Mouse (Mus musculus): ENCODE data around the gene Exosc7. TPM values are rescaled to one million over a fixed set of nuclear protein-coding genes. Genes with fewer than 3 reads are reported as not detected.
A peak's percentile ranks its signal among the peaks of the same experiment; 100 is the strongest.

The Exosc7 gene
- polyA plus RNA-seq, 1 experiment from 2014 or later: 52.1 TPM

- H3K36me3 ChIP-seq (replicated peaks; ENCODE audit: insufficient read depth, low read length): no peaks in the 10 kb centered on the region
- TF ChIP-seq CTCF (IDR thresholded peaks at IDR 0.05; ENCODE audit: low read depth) (peak; percentile 69), EP300 (IDR thresholded peaks at IDR 0.05; ENCODE audit: low read depth) (no peak)
- DNase-seq: peak; percentile 33
- H3K9ac ChIP-seq (replicated peaks): no peak overlapping the region
- no peak for ATAC-seq
- H3K27ac ChIP-seq (ENCODE audit: low read depth): no peak overlapping the region
- no peaks in the 10 kb centered on the region for H3K27me3 ChIP-seq (ENCODE audit: insufficient read depth, low read length)
- H3K4me3 ChIP-seq (ENCODE audit: low read depth, low read length): no peak overlapping the region
- no peaks in the 10 kb centered on the region for H3K9me3 ChIP-seq (ENCODE audit: low read length)
- WGBS (ENCODE audit: insufficient replicate concordance): 50% methylated on average over 8 of the region's 8 CpGs
- H3K4me2 ChIP-seq (ENCODE audit: low read depth, low read length): no peak overlapping the region
- no peaks in the 10 kb centered on the region for H3K4me1 ChIP-seq (ENCODE audit: insufficient read depth)
Measured at GRCm38 (mm10) chr9:123158125-123158836, 45.3 kb downstream of the Exosc7 start.

- DNase-seq (peak; percentile 79), ATAC-seq (peak; percentile 73; the same call in 1 of the 2 replicates)
- H3K9me3 ChIP-seq (ENCODE audit: low read length): no peaks in the 10 kb centered on the region
- no peak overlapping the region for H3K4me3 ChIP-seq (ENCODE audit: low read depth, low read length)
- TF ChIP-seq CTCF (IDR thresholded peaks at IDR 0.05; ENCODE audit: low read depth) (peak; percentile 93), EP300 (IDR thresholded peaks at IDR 0.05; ENCODE audit: low read depth) (no peak)
- H3K4me1 ChIP-seq (ENCODE audit: insufficient read depth): no peaks in the 10 kb centered on the region
- no peak overlapping the region for H3K4me2 ChIP-seq (ENCODE audit: low read depth, low read length)
- 49% methylated on average over 7 of the region's 7 CpGs for WGBS (ENCODE audit: insufficient replicate concordance)
- H3K27me3 ChIP-seq (ENCODE audit: insufficient read depth, low read length): no peaks in the 10 kb centered on the region
- no peak overlapping the region for H3K9ac ChIP-seq (replicated peaks)
- no peak overlapping the region for H3K27ac ChIP-seq (ENCODE audit: low read depth)
- H3K36me3 ChIP-seq (replicated peaks; ENCODE audit: insufficient read depth, low read length): no peaks in the 10 kb centered on the region
Measured at GRCm38 (mm10) chr9:123159330-123159729, 46.3 kb downstream of the Exosc7 start.

GRCm38 (mm10) chr9:123161792-123162191 lies 48.8 kb downstream of the Exosc7 start:
- 53% methylated on average over 2 of the region's 2 CpGs for WGBS (ENCODE audit: insufficient replicate concordance)

GRCm38 (mm10) chr9:123162985-123163694 lies 50.1 kb downstream of the Exosc7 start:
- 81% methylated on average over 4 of the region's 4 CpGs for WGBS (ENCODE audit: insufficient replicate concordance)

More at GRCm38 (mm10) chr9:123161792-123162191, 48.8 kb downstream of the Exosc7 start:
- no peak overlapping the region for H3K4me3 ChIP-seq (ENCODE audit: low read depth, low read length)
- no peak overlapping the region for H3K9ac ChIP-seq (replicated peaks)
- no peak overlapping the region for H3K27ac ChIP-seq (ENCODE audit: low read depth)
- no peak overlapping the region for H3K4me2 ChIP-seq (ENCODE audit: low read depth, low read length)
- no peaks in the 10 kb centered on the region for H3K36me3 ChIP-seq (replicated peaks; ENCODE audit: insufficient read depth, low read length)
- H3K27me3 ChIP-seq (ENCODE audit: insufficient read depth, low read length): no peaks in the 10 kb centered on the region
- DNase-seq: no peak
- H3K9me3 ChIP-seq (ENCODE audit: low read length): no peaks in the 10 kb centered on the region
- ATAC-seq: no peak
- H3K4me1 ChIP-seq (ENCODE audit: insufficient read depth): no peaks in the 10 kb centered on the region
- no peak for TF ChIP-seq CTCF (IDR thresholded peaks at IDR 0.05; ENCODE audit: low read depth)
- TF ChIP-seq EP300 (IDR thresholded peaks at IDR 0.05; ENCODE audit: low read depth): no peak

GRCm38 (mm10) chr9:123165781-123166443 lies 52.9 kb downstream of the Exosc7 start:
- Histone ChIP-seq H3K9ac (replicated peaks) (no peak overlapping the region), H3K4me3 (ENCODE audit: low read depth, low read length) (no peak overlapping the region), H3K27ac (ENCODE audit: low read depth) (no peak overlapping the region), H3K4me2 (ENCODE audit: low read depth, low read length) (no peak overlapping the region), H3K27me3 (ENCODE audit: insufficient read depth, low read length) (no peaks in the 10 kb centered on the region), H3K9me3 (ENCODE audit: low read length) (no peaks in the 10 kb centered on the region), H3K4me1 (ENCODE audit: insufficient read depth) (no peaks in the 10 kb centered on the region), H3K36me3 (replicated peaks; ENCODE audit: insufficient read depth, low read length) (no peaks in the 10 kb centered on the region)
- 76% methylated on average over 3 of the region's 3 CpGs for WGBS (ENCODE audit: insufficient replicate concordance)
- TF ChIP-seq EP300 (IDR thresholded peaks at IDR 0.05; ENCODE audit: low read depth) (no peak), CTCF (IDR thresholded peaks at IDR 0.05; ENCODE audit: low read depth) (no peak)
- DNase-seq: no peak
- ATAC-seq: no peak

More at GRCm38 (mm10) chr9:123162985-123163694, 50.1 kb downstream of the Exosc7 start:
- Histone ChIP-seq H3K4me3 (ENCODE audit: low read depth, low read length) (no peak overlapping the region), H3K4me2 (ENCODE audit: low read depth, low read length) (no peak overlapping the region), H3K9me3 (ENCODE audit: low read length) (no peaks in the 10 kb centered on the region), H3K27me3 (ENCODE audit: insufficient read depth, low read length) (no peaks in the 10 kb centered on the region), H3K27ac (ENCODE audit: low read depth) (no peak overlapping the region), H3K36me3 (replicated peaks; ENCODE audit: insufficient read depth, low read length) (no peaks in the 10 kb centered on the region), H3K4me1 (ENCODE audit: insufficient read depth) (no peaks in the 10 kb centered on the region), H3K9ac (replicated peaks) (no peak overlapping the region)
- ATAC-seq: 0 out of 2 replicates have a peak, but pooled peaks have one; percentile 23
- peak; percentile 26 for DNase-seq
- TF ChIP-seq CTCF (IDR thresholded peaks at IDR 0.05; ENCODE audit: low read depth) (no peak), EP300 (IDR thresholded peaks at IDR 0.05; ENCODE audit: low read depth) (no peak)

GRCm38 (mm10) chr9:123173760-123174159 lies 60.7 kb downstream of the Exosc7 start:
- Histone ChIP-seq H3K36me3 (replicated peaks; ENCODE audit: insufficient read depth, low read length) (no peaks in the 10 kb centered on the region), H3K27ac (ENCODE audit: low read depth) (no peak overlapping the region), H3K27me3 (ENCODE audit: insufficient read depth, low read length) (no peaks in the 10 kb centered on the region), H3K9ac (replicated peaks) (no peak overlapping the region), H3K4me3 (ENCODE audit: low read depth, low read length) (no peak overlapping the region), H3K4me1 (ENCODE audit: insufficient read depth) (no peaks in the 10 kb centered on the region), H3K4me2 (ENCODE audit: low read depth, low read length) (no peak overlapping the region), H3K9me3 (ENCODE audit: low read length) (no peaks in the 10 kb centered on the region)
- TF ChIP-seq EP300 (IDR thresholded peaks at IDR 0.05; ENCODE audit: low read depth) (no peak), CTCF (IDR thresholded peaks at IDR 0.05; ENCODE audit: low read depth) (no peak)
- WGBS (ENCODE audit: insufficient replicate concordance): 68% methylated on average over 6 of the region's 6 CpGs
- ATAC-seq: no peak
- no peak for DNase-seq

All from liver, postnatal 0 days (tissue).